Mouse (Mus musculus) mouse embryonic stem cell (cell line): ENCODE data around the gene Map2k1.
"Not testable (repeated sequence)": the region's sequence is repeated elsewhere in the genome, so short reads cannot be mapped to it uniquely, and the experiment has no call there.

ENCODE experiments used
- in situ Hi-C, 2 experiments: fragments of 300-500 bp; cut with MboI; formaldehyde crosslinking; loops; 1 replicate in 1 of 2; 3 replicates in 1 of 2; pipeline ENCODE4 v1.14.3; 2019 to 2020; ENCODE audit warnings: low sequenced_read_pairs in 2 of 2, low pct_unique_long_range_greater_than_20kb in 1 of 2, mixed read lengths in 1 of 2; ENCODE audit not compliant: unreplicated experiment in 1 of 2

The Map2k1 gene

GRCm38 (mm10) chr9:64178610-64178973 is 74.8 kb downstream of the Map2k1 start:
- in situ Hi-C loops: no loop called here

- in situ Hi-C loops: no loop called here
These were observed 78.1 kb downstream of the Map2k1 start for GRCm38 (mm10) chr9:64175378-64175777.

- in situ Hi-C loops: loop anchor here in 1 of 2 experiments (5.0 kb wide), 1 partner anchor 108 kb away; the partner anchor contains the start of gene Tipin
These were observed 78.7 kb downstream of the Map2k1 start for GRCm38 (mm10) chr9:64174766-64175165.

GRCm38 (mm10) chr9:64174341-64174740 is 79.1 kb downstream of the Map2k1 start:
- in situ Hi-C loops: loop anchor here in 1 of 2 experiments (5.0 kb wide), 1 partner anchor 108 kb away; the partner anchor contains the start of gene Tipin

- in situ Hi-C loops: loop anchor here in 1 of 2 experiments (5.0 kb wide), 1 partner anchor 109 kb away; the partner anchor contains the start of gene Tipin
These were observed 79.7 kb downstream of the Map2k1 start for GRCm38 (mm10) chr9:64173666-64174220.

GRCm38 (mm10) chr9:64172816-64173665 is 80.4 kb downstream of the Map2k1 start, which contains the start of the genes Zwilch and Rpl4:
Gene Zwilch, minus strand, starts transcription at chr9:64173104.
Gene Rpl4, plus strand, starts transcription at chr9:64173375.
- in situ Hi-C loops: loop anchor here in 1 of 2 experiments (5.0 kb wide), 1 partner anchor 109 kb away; the partner anchor contains the start of gene Tipin

- in situ Hi-C loops: loop anchor here in 1 of 2 experiments (5.0 kb wide), 1 partner anchor 110 kb away; the partner anchor contains the start of gene Tipin
These were observed 81.2 kb downstream of the Map2k1 start for GRCm38 (mm10) chr9:64172145-64172815.

- in situ Hi-C loops: loop anchor here in 1 of 2 experiments (5.0 kb wide), 1 partner anchor 112 kb away; the partner anchor contains the start of gene Tipin
These were observed 83.5 kb downstream of the Map2k1 start for GRCm38 (mm10) chr9:64169967-64170366.

GRCm38 (mm10) chr9:64160471-64160870 is 93.0 kb downstream of the Map2k1 start:
- in situ Hi-C loops: loop anchor here in 1 of 2 experiments (5.0 kb wide), 1 partner anchor 127 kb away; no protein-coding TSS in a partner anchor

- in situ Hi-C loops: loop anchor here in 1 of 2 experiments (10.0 kb wide), 1 partner anchor 148 kb away; no protein-coding TSS in a partner anchor
These were observed 96.8 kb downstream of the Map2k1 start for GRCm38 (mm10) chr9:64156641-64157040.

- in situ Hi-C loops: no loop called here
These were observed 113.6 kb downstream of the Map2k1 start for GRCm38 (mm10) chr9:64139879-64140278.

- in situ Hi-C loops: not testable (repeated sequence)
These were observed 114.5 kb downstream of the Map2k1 start for GRCm38 (mm10) chr9:64138896-64139295.
